Mouse (Mus musculus) embryo, embryonic 10 days (tissue): ENCODE measurements around the gene Gm14419.
"Not testable (repeated sequence)": the region's sequence is repeated elsewhere in the genome, so short reads cannot be mapped to it uniquely, and the experiment has no call there.

Source experiments
- DNase-seq: peaks from one replicate; pipeline ENCODE4 v3.0.0-alpha.2; 2015; ENCODE audit warnings: low spot score

The Gm14419 gene

DNA sequence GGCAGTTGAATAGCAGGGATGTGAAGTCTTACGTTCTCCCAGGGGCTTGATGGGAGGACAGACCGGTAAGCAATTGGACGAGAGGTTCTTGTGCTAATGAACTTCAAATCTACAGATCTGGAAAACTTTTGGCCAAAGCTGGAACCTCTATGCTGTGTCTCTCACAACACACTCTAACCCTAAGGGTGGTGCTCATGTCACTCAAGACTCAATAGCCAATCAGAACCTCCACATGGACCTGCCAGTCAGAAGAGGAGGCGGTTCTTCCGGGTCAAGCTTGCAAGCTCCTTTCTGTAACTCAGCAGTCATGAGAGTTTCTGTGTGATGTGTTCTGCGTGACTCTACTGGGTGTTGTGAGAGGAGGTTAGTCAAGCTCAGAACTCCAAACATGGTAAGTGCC, at the start of gene Gm14419:
TSS of gene Gm14419 (plus strand) at position 301 of the 400 bp plus-strand sequence.
- not testable (repeated sequence) for DNase-seq
